Mouse (Mus musculus): ENCODE results near the gene Add2. TPM values are rescaled to one million over a fixed set of nuclear protein-coding genes. Genes with fewer than 3 reads are reported as not detected.
A peak's percentile ranks its signal among the peaks of the same experiment; 100 is the strongest.

Gene Add2
- total RNA-seq, 1 experiment from 2014 or later, result 31.6 TPM

DNA sequence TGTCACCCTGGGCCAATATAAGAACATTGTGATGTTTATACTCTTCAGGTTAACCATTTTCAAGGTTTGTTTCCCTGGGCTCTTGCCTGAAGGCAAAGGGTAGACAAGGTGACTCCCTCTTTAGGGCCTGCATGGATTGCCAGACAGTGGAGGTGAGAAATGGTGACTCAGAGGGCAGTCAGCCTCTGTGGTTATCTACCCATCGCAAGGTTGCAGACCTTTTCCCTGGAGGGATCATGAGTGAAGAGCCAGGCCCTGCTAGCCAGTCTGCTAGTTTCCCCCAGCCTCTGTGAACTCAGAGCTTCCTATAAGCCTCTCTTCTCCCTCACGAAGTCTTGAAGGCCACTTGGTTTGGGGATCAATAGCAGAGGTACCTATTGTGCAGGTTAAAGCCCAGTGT, 48.0 kb downstream of the Add2 start:
- no peak for ATAC-seq (replicated peaks; ENCODE audit: low read depth, poor library complexity, severe bottlenecking)

DNA sequence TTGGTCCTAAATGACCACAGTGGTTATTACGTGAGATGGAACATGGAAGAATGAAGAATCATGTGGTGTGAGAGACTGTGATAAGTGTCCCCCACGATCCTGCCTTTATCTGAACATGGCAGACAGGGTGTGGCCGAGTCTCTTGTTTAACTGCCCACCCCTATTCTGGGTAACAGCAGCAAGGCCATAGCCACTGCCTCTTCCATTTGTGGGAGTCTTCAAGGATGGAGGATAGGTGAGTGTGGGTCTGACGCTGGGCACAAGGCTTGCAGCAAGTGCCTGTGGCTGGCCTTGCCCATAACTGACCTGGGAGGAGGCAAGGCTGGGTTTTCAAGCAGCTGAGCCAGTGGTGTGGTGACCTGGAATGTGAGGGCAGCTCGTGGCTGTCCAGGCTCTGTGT, 49.4 kb downstream of the Add2 start:
- ATAC-seq (replicated peaks; ENCODE audit: low read depth, poor library complexity, severe bottlenecking), result peak; percentile 78

DNA sequence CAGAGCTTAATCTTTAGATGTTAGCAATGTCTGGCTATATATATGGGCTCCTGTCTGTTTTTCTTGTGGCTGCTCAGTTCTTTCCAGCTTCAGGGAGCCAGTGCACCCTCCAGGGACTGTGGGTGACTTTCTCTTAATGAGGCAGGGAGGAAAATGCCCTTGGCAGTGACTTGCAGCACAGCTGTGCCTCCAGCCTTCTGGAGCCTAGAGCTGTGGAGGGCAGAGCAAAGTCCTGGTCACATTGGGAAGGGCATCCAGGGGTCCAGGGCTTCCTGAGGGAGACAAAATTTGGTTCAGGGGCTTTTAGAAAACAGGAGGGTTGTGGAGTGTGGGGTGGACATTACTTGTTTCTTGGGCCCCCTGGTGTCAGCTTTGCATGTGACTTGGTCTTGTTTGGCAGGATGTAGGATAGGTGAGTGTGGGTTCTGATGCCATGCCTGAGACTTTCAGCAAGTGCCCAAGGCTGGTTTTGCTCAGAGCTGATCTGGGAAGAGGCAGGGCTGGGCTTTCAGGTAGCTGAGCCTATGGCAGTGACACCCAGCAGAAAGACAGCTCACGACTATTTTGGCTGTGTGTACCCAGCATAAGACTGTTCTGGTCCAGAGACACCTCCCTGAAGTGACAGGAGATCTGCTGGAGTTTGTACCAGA, 50.0 kb downstream of the Add2 start:
- ATAC-seq (replicated peaks; ENCODE audit: low read depth, poor library complexity, severe bottlenecking), result no peak

DNA sequence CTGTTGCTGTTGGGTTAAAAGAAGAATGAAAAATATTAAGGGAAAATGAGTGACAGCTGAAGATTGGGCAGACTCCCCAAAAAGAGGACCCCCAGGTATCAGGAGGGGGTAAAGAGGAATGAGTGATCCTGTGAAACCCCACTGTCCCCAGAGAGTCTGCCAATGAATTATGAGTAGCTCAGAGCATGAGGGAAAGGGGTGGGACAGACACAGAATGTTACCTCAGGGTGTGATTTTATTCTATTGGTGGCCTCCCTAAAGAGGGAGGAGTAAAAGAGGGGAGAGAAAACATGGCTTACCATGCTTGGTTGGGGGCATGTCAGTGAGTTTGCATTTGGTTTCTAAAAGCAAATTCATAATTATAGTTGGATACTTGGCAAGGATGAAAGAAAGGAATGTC, 50.8 kb downstream of the Add2 start:
- no peak for ATAC-seq (replicated peaks; ENCODE audit: low read depth, poor library complexity, severe bottlenecking)

DNA sequence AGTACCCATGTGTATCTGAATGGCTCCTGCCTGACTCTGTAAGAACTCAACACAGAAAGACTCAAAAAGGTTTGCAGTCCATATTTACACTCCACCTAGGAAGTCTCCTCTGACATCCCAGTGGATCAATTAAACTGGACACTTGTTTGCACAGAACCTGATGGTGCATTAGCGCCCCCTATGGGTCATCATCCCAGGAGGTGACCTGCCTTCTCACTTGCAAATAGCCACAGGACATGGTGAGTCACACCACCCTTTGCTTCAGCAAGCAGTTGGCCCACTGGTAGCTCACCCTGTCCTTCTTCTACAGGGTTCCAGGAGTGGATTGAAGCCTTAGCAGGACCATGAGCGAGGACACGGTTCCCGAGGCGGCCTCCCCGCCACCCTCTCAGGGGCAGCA, 57.0 kb downstream of the Add2 start:
- ATAC-seq (replicated peaks; ENCODE audit: low read depth, poor library complexity, severe bottlenecking), result no peak; the same call in 1 of the 2 replicates

DNA sequence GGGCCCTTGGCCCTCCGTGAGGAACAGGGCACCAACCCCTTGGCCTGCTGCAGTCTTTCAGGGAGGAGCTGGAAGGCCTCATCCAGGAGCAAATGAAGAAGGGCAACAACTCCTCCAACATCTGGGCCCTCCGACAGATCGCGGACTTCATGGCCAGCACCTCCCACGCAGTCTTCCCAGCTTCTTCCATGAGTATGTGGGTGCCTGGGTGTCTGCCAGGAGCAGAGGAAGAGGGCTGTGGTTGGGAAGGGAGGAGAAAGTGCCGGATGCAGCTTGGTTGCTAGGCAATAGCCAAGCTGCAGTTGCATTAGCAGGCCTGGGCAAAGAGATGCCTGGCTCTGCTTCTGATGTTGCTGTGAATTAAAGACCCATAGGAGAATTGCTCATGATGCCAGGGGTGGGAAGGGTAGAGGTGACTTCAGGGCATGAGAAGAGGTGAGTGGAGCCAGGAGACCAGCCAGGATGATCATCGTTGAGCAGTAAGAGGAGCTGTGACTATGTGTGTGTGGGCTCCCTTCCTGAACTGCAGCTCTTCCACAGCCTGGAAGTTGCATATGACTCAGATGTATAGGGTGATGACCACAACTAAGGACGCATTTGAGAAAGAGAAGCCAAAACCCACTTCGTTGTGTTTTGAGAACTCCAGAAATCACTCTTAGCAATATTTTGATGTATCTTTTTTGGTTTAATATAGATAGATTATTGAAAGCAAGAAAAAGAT, 58.5 kb downstream of the Add2 start:
- no peak for ATAC-seq (replicated peaks; ENCODE audit: low read depth, poor library complexity, severe bottlenecking)

DNA sequence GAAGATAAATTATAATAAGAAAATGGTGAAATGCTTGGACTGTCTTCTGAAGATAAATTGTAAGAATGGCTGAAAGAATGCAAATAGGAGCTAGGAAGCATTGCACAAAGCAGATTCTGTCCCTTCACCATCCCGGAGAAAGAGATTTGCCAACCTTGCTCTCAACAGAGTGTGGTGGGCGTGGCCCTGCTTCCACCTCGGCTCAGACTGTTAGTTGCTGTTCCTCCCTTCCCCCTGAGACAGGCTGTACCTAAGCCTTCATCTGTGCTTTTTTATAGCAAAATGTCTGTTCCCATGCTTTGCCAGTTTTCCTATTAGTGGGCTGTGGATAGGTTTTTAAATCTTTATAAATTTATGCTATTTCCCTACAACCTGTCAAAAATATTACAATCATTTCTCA, 59.3 kb downstream of the Add2 start:
- ATAC-seq (replicated peaks; ENCODE audit: low read depth, poor library complexity, severe bottlenecking), result no peak

DNA sequence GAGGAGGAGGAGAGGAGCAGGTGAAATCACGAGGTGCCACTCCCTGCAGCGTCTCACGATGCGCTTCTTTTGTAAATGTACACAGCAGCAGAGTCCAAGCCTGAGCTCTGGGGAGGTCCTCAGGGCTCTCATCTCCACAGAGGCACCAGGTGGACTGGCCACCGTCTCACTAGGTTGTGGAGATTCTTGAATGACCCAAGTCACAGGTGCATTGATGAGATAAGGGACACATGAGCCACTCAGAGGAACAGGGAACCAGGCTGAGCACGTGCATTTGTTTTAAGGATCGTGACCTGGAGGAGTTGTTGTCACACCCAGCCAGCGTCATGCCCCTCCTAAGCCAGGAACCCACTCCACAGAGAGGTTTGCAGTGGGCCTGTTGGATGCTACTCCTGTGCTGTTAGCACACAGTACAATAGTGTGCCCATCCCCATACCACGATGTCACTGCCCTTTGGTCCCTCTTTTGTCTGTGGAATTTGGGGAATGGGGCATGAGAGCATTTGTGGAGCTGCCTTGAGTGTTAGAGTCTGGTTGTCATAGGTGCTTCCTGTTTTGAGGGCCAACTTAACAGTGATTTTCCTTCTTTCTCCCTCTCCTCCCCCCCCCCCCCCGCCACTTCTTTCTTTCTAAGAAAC, 65.8 kb downstream of the Add2 start:
- ATAC-seq (replicated peaks; ENCODE audit: low read depth, poor library complexity, severe bottlenecking), result no peak

DNA sequence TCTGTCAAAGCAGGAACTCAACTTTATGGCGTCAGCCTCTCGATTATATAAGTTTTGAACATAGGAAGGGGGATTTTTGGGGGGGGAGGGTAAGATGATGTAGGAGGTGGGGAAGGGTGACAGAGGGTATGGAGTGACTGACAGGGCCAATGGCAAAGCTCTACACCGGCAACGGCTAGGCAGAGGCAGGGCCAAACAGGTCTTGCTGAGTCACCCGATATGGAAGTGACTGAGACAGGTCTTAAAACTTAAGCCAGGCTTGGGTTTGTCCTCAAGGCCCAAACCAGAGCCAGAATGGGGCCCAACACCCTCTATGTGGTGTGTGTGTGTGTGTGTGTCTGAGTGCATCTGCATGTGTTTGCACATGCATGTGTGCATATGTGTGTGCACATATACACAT, 67.0 kb downstream of the Add2 start:
- no peak for ATAC-seq (replicated peaks; ENCODE audit: low read depth, poor library complexity, severe bottlenecking)

DNA sequence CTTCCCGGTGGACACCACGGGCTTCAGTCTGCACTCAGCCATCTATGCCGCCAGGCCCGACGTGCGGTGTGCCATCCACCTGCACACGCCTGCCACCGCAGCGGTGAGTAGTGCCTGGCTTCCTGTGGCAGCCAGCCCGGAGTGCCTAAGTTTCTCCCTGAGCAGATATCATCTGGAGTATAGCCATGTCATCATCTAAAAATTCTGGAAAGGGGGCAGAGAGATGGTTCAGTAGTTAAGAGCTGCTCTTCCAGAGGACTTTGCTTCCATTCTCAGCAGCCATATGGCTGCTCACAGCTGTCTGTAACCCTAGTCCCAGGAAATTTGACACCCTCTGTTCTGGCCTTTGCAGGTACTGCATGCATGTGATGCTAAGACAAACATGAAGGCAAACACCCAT, 68.3 kb downstream of the Add2 start:
- no peak for ATAC-seq (replicated peaks; ENCODE audit: low read depth, poor library complexity, severe bottlenecking)

DNA sequence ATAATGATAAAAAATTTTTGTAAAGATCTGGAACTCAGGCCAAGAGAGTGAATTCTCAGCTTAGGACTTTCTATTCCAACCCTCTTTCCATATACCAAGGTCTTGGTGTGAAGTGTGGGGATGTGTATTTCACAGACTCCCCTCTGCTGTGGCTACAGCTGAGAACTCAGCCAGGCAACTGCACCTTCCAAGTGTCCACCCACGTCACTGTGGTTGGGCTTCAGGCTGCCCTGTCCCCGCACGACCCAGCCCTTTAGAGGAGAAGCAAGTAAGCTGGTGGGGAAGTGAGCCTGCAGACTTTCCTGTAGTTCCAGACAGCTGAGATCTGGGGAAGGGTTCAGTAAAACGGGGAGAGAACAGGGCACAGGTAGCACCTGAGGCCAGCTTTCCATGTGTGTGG, 68.7 kb downstream of the Add2 start:
- no peak for ATAC-seq (replicated peaks; ENCODE audit: low read depth, poor library complexity, severe bottlenecking)

DNA sequence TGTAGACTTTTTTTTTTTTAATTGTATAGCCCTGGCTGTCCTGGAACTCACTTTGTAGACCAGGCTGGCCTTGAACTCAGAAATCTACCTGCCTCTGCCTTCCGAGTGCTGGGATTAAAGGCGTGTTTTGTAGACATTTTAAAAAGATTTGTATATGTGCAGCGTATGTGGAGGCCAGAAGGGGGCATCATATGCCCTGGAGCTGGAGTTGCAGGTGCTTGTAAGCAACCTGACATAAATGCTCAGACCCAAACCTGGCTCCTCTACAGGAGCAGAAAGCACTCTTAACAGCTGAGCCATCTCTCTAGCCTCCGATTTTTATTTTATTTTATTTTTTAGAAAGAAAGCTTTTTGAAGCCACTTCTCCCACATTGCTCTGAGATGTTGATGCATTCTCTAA, 70.5 kb downstream of the Add2 start:
- no peak for ATAC-seq (replicated peaks; ENCODE audit: low read depth, poor library complexity, severe bottlenecking)

DNA sequence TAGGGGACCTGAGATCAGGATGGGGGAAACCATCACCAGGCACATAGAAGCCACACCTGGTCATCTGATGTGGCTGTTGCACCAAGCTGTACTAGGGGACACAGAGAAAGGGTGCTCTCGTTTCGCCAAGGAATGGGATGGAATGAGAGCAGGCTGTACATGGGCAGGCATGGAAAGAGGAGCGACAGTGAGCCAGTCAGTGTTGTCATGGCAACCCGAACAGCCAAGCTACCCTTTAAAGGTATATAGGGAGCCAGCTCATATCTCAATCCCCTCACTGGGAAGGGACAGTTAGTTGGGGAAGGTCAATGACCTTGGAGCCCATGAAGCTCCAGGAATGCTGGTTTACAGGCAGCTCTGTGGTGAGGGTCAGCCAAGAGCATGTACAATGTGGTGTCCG, 73.0 kb downstream of the Add2 start:
- no peak for ATAC-seq (replicated peaks; ENCODE audit: low read depth, poor library complexity, severe bottlenecking)

DNA sequence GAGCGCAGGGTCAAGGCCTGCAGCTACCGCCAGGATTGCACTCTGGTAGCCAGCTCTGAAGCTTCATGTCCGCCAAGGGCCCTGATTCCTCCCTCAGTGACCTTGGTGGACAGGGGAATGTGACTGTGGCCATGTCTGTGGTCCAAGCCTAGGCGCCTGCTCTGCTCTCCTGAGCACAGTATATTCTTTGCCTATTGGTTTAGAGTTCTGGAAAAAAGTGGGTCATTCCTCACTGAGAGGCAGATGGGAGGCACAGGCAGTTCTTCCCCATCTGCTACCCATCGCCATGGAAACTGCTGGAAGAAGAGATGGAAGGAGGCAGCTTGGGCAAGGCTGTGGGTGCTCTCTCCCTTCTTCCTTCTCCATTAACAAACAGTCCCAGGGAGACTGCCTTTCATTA, 74.4 kb downstream of the Add2 start:
- no peak for ATAC-seq (replicated peaks; ENCODE audit: low read depth, poor library complexity, severe bottlenecking)

DNA sequence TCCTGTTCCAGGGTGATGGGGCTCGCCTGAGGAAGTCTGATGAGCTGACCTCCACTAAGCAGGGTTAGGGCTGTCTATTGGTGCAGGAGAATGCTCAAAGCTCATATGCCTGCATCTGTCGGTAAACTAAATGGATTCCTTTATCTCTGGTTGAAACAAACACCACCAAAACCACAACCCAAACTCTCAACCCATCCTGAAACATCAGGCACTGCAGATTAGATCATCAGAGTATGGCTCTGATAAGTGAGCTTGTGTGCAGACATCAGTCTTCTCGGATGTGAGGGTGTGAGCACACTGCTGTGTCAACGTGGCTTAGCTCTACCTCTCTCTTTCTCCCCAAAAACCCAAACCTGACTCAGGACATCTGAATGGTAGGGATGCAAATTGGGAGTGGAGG, 75.1 kb downstream of the Add2 start:
- ATAC-seq (replicated peaks; ENCODE audit: low read depth, poor library complexity, severe bottlenecking), result 0 out of 2 replicates have a peak, but pooled peaks have one; percentile 5

DNA sequence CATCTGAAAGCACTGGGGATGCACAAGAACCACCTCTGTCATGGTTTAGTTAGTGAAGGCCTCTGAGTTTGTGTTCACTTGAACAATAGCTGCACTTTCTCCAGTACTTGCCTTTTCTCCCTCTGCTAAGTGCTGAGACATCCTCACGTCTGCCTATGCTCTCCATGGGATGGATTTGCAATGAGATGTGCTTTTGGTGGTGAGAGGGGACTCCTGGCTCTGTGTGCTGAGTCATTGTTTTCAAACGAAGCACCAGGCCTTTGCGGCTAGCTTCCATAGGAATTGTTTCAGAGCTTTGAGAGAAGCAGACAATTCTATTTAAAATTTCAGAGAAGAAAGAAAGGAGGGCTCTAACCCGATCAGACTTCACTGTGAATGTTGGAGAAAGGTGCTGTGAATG, 76.2 kb downstream of the Add2 start:
- no peak for ATAC-seq (replicated peaks; ENCODE audit: low read depth, poor library complexity, severe bottlenecking)

DNA sequence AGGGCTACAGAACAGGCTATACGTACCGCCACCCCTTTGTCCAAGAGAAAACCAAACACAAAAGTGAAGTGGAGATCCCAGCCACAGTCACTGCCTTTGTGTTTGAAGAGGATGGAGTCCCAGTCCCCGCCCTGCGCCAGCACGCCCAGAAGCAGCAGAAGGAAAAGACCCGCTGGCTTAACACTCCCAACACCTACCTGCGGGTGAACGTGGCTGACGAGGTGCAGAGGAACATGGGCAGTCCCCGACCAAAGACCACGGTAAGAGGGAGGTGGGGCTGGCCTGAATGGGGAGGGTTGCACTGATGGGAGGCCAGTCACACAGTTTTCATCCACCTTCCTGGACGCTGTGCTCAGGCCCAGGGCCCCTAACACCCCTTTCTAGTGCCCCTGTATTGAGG, 77.6 kb downstream of the Add2 start:
- no peak for ATAC-seq (replicated peaks; ENCODE audit: low read depth, poor library complexity, severe bottlenecking)

DNA sequence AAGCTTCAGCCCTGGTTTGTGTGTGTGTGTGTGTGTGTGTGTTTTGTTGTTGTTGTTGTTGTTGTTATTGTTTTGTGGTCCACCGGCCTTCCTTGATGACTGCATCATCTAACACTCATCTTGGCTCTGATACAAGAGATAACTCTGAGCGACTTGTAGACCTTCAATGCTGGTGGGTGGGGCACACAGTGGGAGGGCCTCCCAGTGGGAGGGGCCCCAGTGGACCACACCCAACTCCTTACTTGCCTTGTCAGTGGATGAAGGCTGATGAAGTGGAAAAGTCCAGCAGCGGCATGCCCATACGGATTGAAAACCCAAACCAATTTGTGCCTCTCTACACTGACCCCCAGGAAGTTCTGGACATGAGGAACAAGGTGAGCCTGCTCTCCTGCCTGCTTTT, 78.6 kb downstream of the Add2 start:
- ATAC-seq (replicated peaks; ENCODE audit: low read depth, poor library complexity, severe bottlenecking), result no peak

DNA sequence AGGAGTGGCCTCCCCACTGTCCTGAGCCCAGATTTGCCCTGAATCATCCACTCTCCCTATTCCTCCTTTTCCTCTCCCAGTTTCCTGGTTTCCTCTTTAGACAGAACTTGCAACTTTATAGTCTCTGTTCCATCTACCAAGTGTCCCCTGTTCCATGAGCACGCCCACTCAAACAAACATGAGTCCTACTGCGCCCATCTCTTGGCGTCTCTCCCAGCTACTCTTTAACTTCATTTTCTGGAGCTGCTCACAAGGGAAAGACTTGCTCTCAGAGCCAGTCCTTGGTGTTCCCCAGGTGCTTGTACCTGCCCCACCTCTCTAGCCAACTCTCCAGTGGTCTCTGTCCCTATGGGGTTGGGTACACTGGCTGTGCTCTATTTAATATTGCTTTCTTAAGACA, 87.4 kb downstream of the Add2 start:
- ATAC-seq (replicated peaks; ENCODE audit: low read depth, poor library complexity, severe bottlenecking), result no peak

DNA sequence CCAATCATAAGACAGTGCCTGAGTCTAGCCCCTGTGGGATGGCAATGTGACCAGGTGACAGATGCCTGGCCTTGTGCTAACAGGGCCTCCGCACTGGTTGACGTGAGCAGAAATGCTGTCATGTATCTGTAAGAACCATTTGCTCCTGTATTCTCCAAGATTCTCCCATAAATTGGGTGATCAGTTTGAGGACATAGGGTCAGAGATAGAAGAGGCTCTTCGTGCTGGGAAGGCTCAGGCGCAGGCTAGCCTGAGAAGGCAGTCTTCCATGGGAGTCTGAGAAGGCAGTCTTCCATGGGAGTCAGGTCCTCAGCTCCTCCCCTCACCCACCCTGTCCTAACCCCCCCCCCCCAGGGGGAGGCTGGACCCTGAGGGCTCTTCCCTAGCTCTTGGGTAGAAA, 94.6 kb downstream of the Add2 start:
- ATAC-seq (replicated peaks; ENCODE audit: low read depth, poor library complexity, severe bottlenecking), result no peak

DNA sequence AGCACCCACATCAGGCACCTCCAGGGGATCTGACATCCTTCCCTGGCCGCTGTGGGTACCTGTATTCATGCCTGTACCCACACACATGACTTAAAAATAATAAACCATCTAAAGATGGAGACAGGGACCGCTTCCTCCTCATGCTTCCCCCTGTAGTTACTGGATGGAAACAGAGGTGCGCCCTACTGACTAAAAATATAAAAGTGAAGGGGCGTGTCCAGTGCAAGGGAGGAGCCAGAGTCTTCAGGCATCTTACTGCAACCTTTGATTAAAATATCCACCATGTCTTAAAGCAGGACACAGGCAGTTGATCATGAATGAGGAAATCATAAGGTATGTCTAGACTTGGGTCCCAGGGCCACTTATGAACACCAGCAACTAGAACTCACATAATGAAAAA, 97.3 kb downstream of the Add2 start:
- no peak for ATAC-seq (replicated peaks; ENCODE audit: low read depth, poor library complexity, severe bottlenecking)

All from common myeloid progenitor, adult 5-6 weeks (primary cell).